Mouse (Mus musculus) bone marrow, adult 2 months (tissue): ENCODE results near the gene Blcap.

ENCODE experiments used
- CTCF ChIP-seq: fragments of 200-500 bp; IDR thresholded peaks from 2 replicates; pipeline ENCODE4 v1.5.1; 2011; ENCODE audit warnings: low read length, control low read depth; ENCODE audit not compliant: control insufficient read depth, insufficient read depth
- POLR2A ChIP-seq: fragments of 200-500 bp; IDR thresholded peaks from 2 replicates; pipeline ENCODE4 v1.6.1; 2011; ENCODE audit warnings: low read depth, mild to moderate bottlenecking, control low read depth, low read length, borderline replicate concordance; ENCODE audit not compliant: control insufficient read depth

GRCm38 (mm10) chr2:157540073-157540952 is 30.8 kb downstream of the Blcap start:
- TF ChIP-seq POLR2A (no peak), CTCF (no peak)
